Mouse (Mus musculus) myocyte (in vitro differentiated cells): ENCODE measurements around the gene Tpcn2. TPM values are rescaled to one million over a fixed set of nuclear protein-coding genes. Genes with fewer than 3 reads are reported as not detected.
A peak's percentile ranks its signal among the peaks of the same experiment; 100 is the strongest.

ENCODE experiments used
- H3K27me3 ChIP-seq: one replicate; pipeline ENCODE4 v1.6.1; 2011; ENCODE audit not compliant: control insufficient read depth, insufficient read depth, insufficient read length
- H3K36me3 ChIP-seq: one replicate; pipeline ENCODE4 v1.6.1; 2011; ENCODE audit not compliant: control insufficient read depth, insufficient read depth
- H3K4me2 ChIP-seq: one replicate; pipeline ENCODE4 v1.6.1; 2011; ENCODE audit warnings: low read depth, control low read depth
- H3K4me3 ChIP-seq: one replicate; pipeline ENCODE4 v1.5.1; 2011; ENCODE audit warnings: mild to moderate bottlenecking, control low read depth, moderate library complexity
- H3K79me2 ChIP-seq: one replicate; pipeline ENCODE4 v1.6.1; 2011; ENCODE audit not compliant: control insufficient read depth, insufficient read depth
- H3ac ChIP-seq: one replicate; pipeline ENCODE4 v1.6.1; 2011; ENCODE audit not compliant: control insufficient read depth, insufficient read length
- CEBPB ChIP-seq: IDR thresholded peaks from 2 replicates; pipeline ENCODE4 v1.6.1; 2011; ENCODE audit warnings: mild to moderate bottlenecking, moderate library complexity; ENCODE audit not compliant: poor library complexity, insufficient read depth, severe bottlenecking
- E2F4 ChIP-seq: IDR thresholded peaks from one replicate; pipeline ENCODE4 v1.6.1; 2011; ENCODE audit warnings: mild to moderate bottlenecking, control low read depth, moderate library complexity; ENCODE audit not compliant: insufficient read depth
- MAX ChIP-seq: IDR thresholded peaks from one replicate; pipeline ENCODE4 v1.6.1; 2011; ENCODE audit warnings: low read depth, mild to moderate bottlenecking, control low read depth
- MYOD1 ChIP-seq, 3 experiments: IDR thresholded peaks; one replicate each; pipeline ENCODE4 v1.6.1; 2011; ENCODE audit warnings: control low read depth in 2 of 3, low read depth in 2 of 3, mild to moderate bottlenecking in 2 of 3, moderate library complexity in 1 of 3; ENCODE audit not compliant: insufficient read length in 2 of 3, control insufficient read depth in 1 of 3
- MYOG ChIP-seq, 3 experiments: IDR thresholded peaks; one replicate each; pipeline ENCODE4 v1.6.1; 2011; ENCODE audit warnings: control low read depth in 2 of 3, low read depth in 2 of 3, mild to moderate bottlenecking in 2 of 3; ENCODE audit not compliant: insufficient read length in 2 of 3, control insufficient read depth in 1 of 3, insufficient read depth in 1 of 3
- POLR2A ChIP-seq: IDR thresholded peaks from one replicate; pipeline ENCODE4 v1.6.1; 2011; ENCODE audit warnings: low read depth, mild to moderate bottlenecking, control low read depth, moderate library complexity; ENCODE audit not compliant: insufficient read length
- POLR2AphosphoS2 ChIP-seq: IDR thresholded peaks from one replicate; pipeline ENCODE4 v1.6.1; 2011; ENCODE audit warnings: low read depth, control low read depth; ENCODE audit not compliant: insufficient read length
- REST ChIP-seq: IDR thresholded peaks from one replicate; pipeline ENCODE4 v1.6.1; 2011; ENCODE audit warnings: mild to moderate bottlenecking, control low read depth, moderate library complexity; ENCODE audit not compliant: insufficient read depth, insufficient read length
- SRF ChIP-seq: IDR thresholded peaks from one replicate; pipeline ENCODE4 v1.6.1; 2011; ENCODE audit warnings: low read depth; ENCODE audit not compliant: control insufficient read depth, insufficient read length
- TCF12 ChIP-seq: IDR thresholded peaks from one replicate; pipeline ENCODE4 v1.6.1; 2011; ENCODE audit warnings: mild to moderate bottlenecking, control low read depth; ENCODE audit not compliant: poor library complexity, insufficient read depth, severe bottlenecking
- TCF3 ChIP-seq: IDR thresholded peaks from one replicate; pipeline ENCODE4 v1.6.1; 2011; ENCODE audit warnings: low read depth, control low read depth; ENCODE audit not compliant: insufficient read length
- USF1 ChIP-seq: IDR thresholded peaks from one replicate; pipeline ENCODE4 v1.6.1; 2011; ENCODE audit warnings: low read depth, mild to moderate bottlenecking, control low read depth, moderate library complexity
- polyA plus RNA-seq: library from polyadenylated mRNA; unstranded; fragments of >200 nt; fragmentation: generic; extraction: Trizol; gene quantifications from one replicate; pipeline ENCODE4 v1.2.1, GENCODE M21; 2012; ENCODE audit warnings: missing spikeins

Gene Tpcn2
- polyA plus RNA-seq, 1 experiment = 4.4 TPM

- Histone ChIP-seq H3K4me2 (no peak overlapping the region), H3K36me3 (no peaks in the 10 kb centered on the region), H3K79me2 (no peaks in the 10 kb centered on the region), H3K4me3 (no peak overlapping the region), H3K27me3 (no peaks in the 10 kb centered on the region), H3ac (no peak overlapping the region)
- TF ChIP-seq MYOD1 (IDR thresholded peaks at IDR 0.05; ENCODE audit: control insufficient read depth in 1 of 3, insufficient read length in 2 of 3, low read depth in 2 of 3) (peak in 1 of 3 experiments; percentile 13), SRF (no peak), USF1 (no peak)
Measured at GRCm38 (mm10) chr7:145187802-145188201, 96.0 kb downstream of the Tpcn2 start.

DNA sequence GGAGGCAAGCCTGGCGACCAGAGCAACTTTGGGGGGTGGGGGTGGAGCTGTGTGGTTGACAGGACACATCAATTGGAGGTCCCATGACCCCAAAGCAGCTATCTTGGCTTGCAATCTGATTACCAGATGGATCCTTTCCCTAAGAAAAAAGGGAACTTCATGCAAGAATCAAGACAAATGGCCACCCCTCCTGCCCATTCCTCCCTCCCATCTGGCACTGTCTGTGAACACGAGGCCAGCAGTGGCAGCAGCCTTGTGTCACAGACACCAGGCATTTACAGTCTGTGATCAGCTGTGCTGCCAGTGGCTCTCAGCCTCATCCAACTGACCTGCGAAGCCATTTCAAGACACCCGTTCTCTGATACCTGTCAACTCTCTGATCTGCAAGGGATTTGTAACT, 101.4 kb downstream of the Tpcn2 start:
- TF ChIP-seq MYOG (IDR thresholded peaks at IDR 0.05; ENCODE audit: control insufficient read depth in 1 of 3, insufficient read depth in 1 of 3, insufficient read length in 2 of 3, low read depth in 2 of 3) (peak in 1 of 3 experiments; percentile 15), SRF (no peak)
- H3K4me3 ChIP-seq = no peak overlapping the region
- H3K27me3 ChIP-seq = no peaks in the 10 kb centered on the region
- H3ac ChIP-seq = no peak overlapping the region
- no peaks in the 10 kb centered on the region for H3K79me2 ChIP-seq
- H3K36me3 ChIP-seq = no peaks in the 10 kb centered on the region
- no peak overlapping the region for H3K4me2 ChIP-seq

- Histone ChIP-seq H3K27me3 (no peaks in the 10 kb centered on the region), H3K4me3 (no peak overlapping the region), H3K36me3 (no peaks in the 10 kb centered on the region), H3K4me2 (no peak overlapping the region), H3ac (no peak overlapping the region), H3K79me2 (no peaks in the 10 kb centered on the region)
- TF ChIP-seq MAX (no peak), E2F4 (no peak), POLR2AphosphoS2 (no peak), USF1 (no peak), CEBPB (no peak), POLR2A (no peak), SRF (no peak), TCF12 (no peak), MYOG (IDR thresholded peaks at IDR 0.05; ENCODE audit: control insufficient read depth in 1 of 3, insufficient read depth in 1 of 3, insufficient read length in 2 of 3, low read depth in 2 of 3) (no peak), TCF3 (no peak), REST (no peak), MYOD1 (IDR thresholded peaks at IDR 0.05; ENCODE audit: control insufficient read depth in 1 of 3, insufficient read length in 2 of 3, low read depth in 2 of 3) (no peak)
Measured at GRCm38 (mm10) chr7:145181376-145182034, 102.3 kb downstream of the Tpcn2 start.

DNA sequence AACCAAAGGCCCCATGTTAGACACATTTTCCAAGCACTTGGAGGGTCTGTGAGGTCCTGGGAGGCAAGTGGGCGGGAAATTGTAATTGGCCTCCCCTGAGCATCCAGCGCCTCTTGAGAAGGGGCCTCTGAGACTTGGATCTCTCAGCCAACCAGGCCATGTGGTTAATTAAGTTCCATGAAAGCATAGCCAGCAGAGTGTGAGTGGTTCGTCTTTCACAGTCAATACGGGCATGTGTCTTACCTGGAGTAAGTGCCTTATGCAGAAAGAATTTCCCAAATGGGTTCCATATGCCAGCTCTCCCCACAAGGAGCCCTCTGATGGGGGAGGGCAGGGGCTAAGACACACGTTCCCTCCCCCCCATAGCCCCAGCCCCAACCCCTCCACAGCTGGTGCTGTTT, 104.1 kb downstream of the Tpcn2 start:
- Histone ChIP-seq H3ac (no peak overlapping the region), H3K4me3 (no peak overlapping the region), H3K27me3 (no peaks in the 10 kb centered on the region), H3K79me2 (no peaks in the 10 kb centered on the region), H3K36me3 (no peaks in the 10 kb centered on the region), H3K4me2 (no peak overlapping the region)
- no peak for TF ChIP-seq MYOD1 (IDR thresholded peaks at IDR 0.05; ENCODE audit: control insufficient read depth in 1 of 3, insufficient read length in 2 of 3, low read depth in 2 of 3)
- TF ChIP-seq SRF = no peak
- TF ChIP-seq POLR2AphosphoS2 = no peak
- no peak for TF ChIP-seq TCF3
- TF ChIP-seq MYOG (IDR thresholded peaks at IDR 0.05; ENCODE audit: control insufficient read depth in 1 of 3, insufficient read depth in 1 of 3, insufficient read length in 2 of 3, low read depth in 2 of 3) = no peak
- TF ChIP-seq CEBPB = no peak
- no peak for TF ChIP-seq MAX
- TF ChIP-seq REST = no peak
- TF ChIP-seq USF1 = no peak
- TF ChIP-seq POLR2A = no peak
- no peak for TF ChIP-seq TCF12
- TF ChIP-seq E2F4 = no peak

GRCm38 (mm10) chr7:145176750-145177589, 106.8 kb downstream of the Tpcn2 start:
- Histone ChIP-seq H3K36me3 (no peaks in the 10 kb centered on the region), H3K4me2 (no peak overlapping the region), H3K4me3 (no peak overlapping the region), H3ac (no peak overlapping the region), H3K27me3 (no peaks in the 10 kb centered on the region), H3K79me2 (no peaks in the 10 kb centered on the region)
- TF ChIP-seq CEBPB (no peak), SRF (no peak), REST (no peak), MYOD1 (IDR thresholded peaks at IDR 0.05; ENCODE audit: control insufficient read depth in 1 of 3, insufficient read length in 2 of 3, low read depth in 2 of 3) (no peak), POLR2AphosphoS2 (no peak), USF1 (no peak), E2F4 (no peak), MAX (no peak), TCF3 (no peak), POLR2A (no peak), TCF12 (no peak), MYOG (IDR thresholded peaks at IDR 0.05; ENCODE audit: control insufficient read depth in 1 of 3, insufficient read depth in 1 of 3, insufficient read length in 2 of 3, low read depth in 2 of 3) (no peak)
